Mouse (Mus musculus) neural tube, embryonic 13.5 days (tissue): ENCODE results near the gene Ccn6. TPM values are rescaled to one million over a fixed set of nuclear protein-coding genes. Genes with fewer than 3 reads are reported as not detected.

Experiments
- ATAC-seq: fragments of 200-750 bp; cut with Nextera tagmentation; 2 replicates; pipeline ENCODE4 v1.8.0; 2017; ENCODE audit warnings: low read depth, mild to moderate bottlenecking, moderate TSS enrichment, moderate library complexity
- H3K27ac ChIP-seq: fragments of 300-500 bp; sonication (generic); replicated peaks from 2 replicates; pipeline ENCODE4 v1.5.1; 2015; ENCODE audit warnings: moderate library complexity, mild to moderate bottlenecking, inconsistent platforms
- H3K27me3 ChIP-seq: fragments of 300-500 bp; sonication (generic); 2 replicates; pipeline ENCODE4 v1.6.1; 2015; ENCODE audit warnings: mild to moderate bottlenecking, inconsistent platforms
- H3K36me3 ChIP-seq: fragments of 300-500 bp; sonication (generic); 2 replicates; pipeline ENCODE4 v1.6.1; 2015; ENCODE audit warnings: mild to moderate bottlenecking, inconsistent platforms
- H3K4me1 ChIP-seq: fragments of 300-500 bp; sonication (generic); replicated peaks from 2 replicates; pipeline ENCODE4 v1.6.1; 2015; ENCODE audit warnings: inconsistent platforms
- H3K4me2 ChIP-seq: fragments of 300-500 bp; sonication (generic); 2 replicates; pipeline ENCODE4 v1.6.1; 2015; ENCODE audit warnings: inconsistent platforms, mild to moderate bottlenecking, moderate library complexity
- H3K4me3 ChIP-seq: fragments of 300-500 bp; sonication (generic); 2 replicates; pipeline ENCODE4 v1.5.1; 2015; ENCODE audit warnings: mild to moderate bottlenecking, inconsistent platforms
- H3K9ac ChIP-seq: fragments of 300-500 bp; sonication (generic); 2 replicates; pipeline ENCODE4 v1.6.1; 2015; ENCODE audit warnings: moderate library complexity, mild to moderate bottlenecking, inconsistent platforms
- H3K9me3 ChIP-seq: fragments of 300-500 bp; sonication (generic); 2 replicates; pipeline ENCODE4 v1.6.1; 2016; ENCODE audit warnings: inconsistent platforms
- WGBS: fragments of 180-500 bp; shearing (Covaris S2); methylation state at CpG from one replicate; pipeline ENCODE4 v1.1.7; 2015; 5-methylcytosine and 5-hydroxymethylcytosine counted together
- polyA plus RNA-seq: library from polyadenylated mRNA; unstranded; fragments of >200 nt; fragmentation: Nextera tagmentation; extraction: Ambion mirVana; gene quantifications from 2 replicates; pipeline ENCODE4 v1.2.1, GENCODE M21; 2015

The Ccn6 gene
- polyA plus RNA-seq, 1 experiment from 2014 or later: 0.81 TPM

- Histone ChIP-seq H3K36me3 (0 out of 2 replicates have a peak, but pooled peaks cover 3% of the 10 kb centered on the region), H3K4me1 (no peaks in the 10 kb centered on the region), H3K4me2 (no peak overlapping the region), H3K9me3 (no peaks in the 10 kb centered on the region), H3K9ac (no peak overlapping the region), H3K27ac (no peak overlapping the region), H3K27me3 (no peaks in the 10 kb centered on the region), H3K4me3 (no peak overlapping the region)
- 88% methylated on average over 5 of the region's 5 CpGs for WGBS
- ATAC-seq: no peak
Observed at GRCm38 (mm10) chr10:39156719-39157118, 6.9 kb downstream of the Ccn6 start.

GRCm38 (mm10) chr10:39142216-39142615 is 21.4 kb downstream of the Ccn6 start:
- no peak; the same call in 1 of the 2 replicates for ATAC-seq
- Histone ChIP-seq H3K9me3 (no peaks in the 10 kb centered on the region), H3K4me2 (no peak overlapping the region), H3K4me1 (peaks cover 5% of the 10 kb centered on the region), H3K4me3 (no peak overlapping the region), H3K36me3 (peaks cover 68% of the 10 kb centered on the region), H3K27me3 (no peaks in the 10 kb centered on the region), H3K9ac (no peak overlapping the region), H3K27ac (no peak overlapping the region)
- 60% methylated on average over 12 of the region's 12 CpGs for WGBS

- WGBS: 95% methylated on average over 2 of the region's 2 CpGs
- peaks cover 62% of the 10 kb centered on the region for H3K36me3 ChIP-seq
- no peak overlapping the region for H3K27ac ChIP-seq
- no peaks in the 10 kb centered on the region for H3K27me3 ChIP-seq
- no peak overlapping the region for H3K4me3 ChIP-seq
- H3K9ac ChIP-seq: no peak overlapping the region
- no peak for ATAC-seq
- no peak overlapping the region for H3K4me2 ChIP-seq
- H3K9me3 ChIP-seq: no peaks in the 10 kb centered on the region
- peaks cover 11% of the 10 kb centered on the region for H3K4me1 ChIP-seq
Observed at GRCm38 (mm10) chr10:39141401-39141800, 22.2 kb downstream of the Ccn6 start.

- Histone ChIP-seq H3K4me1 (peaks cover 11% of the 10 kb centered on the region), H3K4me3 (no peak overlapping the region), H3K36me3 (peaks cover 56% of the 10 kb centered on the region), H3K9ac (no peak overlapping the region), H3K4me2 (no peak overlapping the region), H3K27me3 (no peaks in the 10 kb centered on the region), H3K9me3 (no peaks in the 10 kb centered on the region), H3K27ac (no peak overlapping the region)
- ATAC-seq: no peak
- 30% methylated on average over 14 of the region's 14 CpGs for WGBS
Observed at GRCm38 (mm10) chr10:39140843-39141242, 22.8 kb downstream of the Ccn6 start.

GRCm38 (mm10) chr10:39138761-39139160 is 24.8 kb downstream of the Ccn6 start:
- 91% methylated on average over 6 of the region's 6 CpGs for WGBS

GRCm38 (mm10) chr10:39137766-39138165 is 25.8 kb downstream of the Ccn6 start:
- Histone ChIP-seq H3K27ac (no peak overlapping the region), H3K4me3 (no peak overlapping the region), H3K36me3 (peaks cover 34% of the 10 kb centered on the region), H3K27me3 (no peaks in the 10 kb centered on the region), H3K9ac (no peak overlapping the region), H3K4me2 (no peak overlapping the region), H3K4me1 (peaks cover 27% of the 10 kb centered on the region), H3K9me3 (no peaks in the 10 kb centered on the region)
- WGBS: 94% methylated on average over 3 of the region's 3 CpGs
- no peak for ATAC-seq

More at GRCm38 (mm10) chr10:39138761-39139160, 24.8 kb downstream of the Ccn6 start:
- Histone ChIP-seq H3K9ac (no peak overlapping the region), H3K4me2 (no peak overlapping the region), H3K4me3 (no peak overlapping the region), H3K4me1 (peaks cover 21% of the 10 kb centered on the region), H3K9me3 (no peaks in the 10 kb centered on the region), H3K36me3 (peaks cover 41% of the 10 kb centered on the region), H3K27ac (no peak overlapping the region), H3K27me3 (no peaks in the 10 kb centered on the region)
- ATAC-seq: no peak

DNA sequence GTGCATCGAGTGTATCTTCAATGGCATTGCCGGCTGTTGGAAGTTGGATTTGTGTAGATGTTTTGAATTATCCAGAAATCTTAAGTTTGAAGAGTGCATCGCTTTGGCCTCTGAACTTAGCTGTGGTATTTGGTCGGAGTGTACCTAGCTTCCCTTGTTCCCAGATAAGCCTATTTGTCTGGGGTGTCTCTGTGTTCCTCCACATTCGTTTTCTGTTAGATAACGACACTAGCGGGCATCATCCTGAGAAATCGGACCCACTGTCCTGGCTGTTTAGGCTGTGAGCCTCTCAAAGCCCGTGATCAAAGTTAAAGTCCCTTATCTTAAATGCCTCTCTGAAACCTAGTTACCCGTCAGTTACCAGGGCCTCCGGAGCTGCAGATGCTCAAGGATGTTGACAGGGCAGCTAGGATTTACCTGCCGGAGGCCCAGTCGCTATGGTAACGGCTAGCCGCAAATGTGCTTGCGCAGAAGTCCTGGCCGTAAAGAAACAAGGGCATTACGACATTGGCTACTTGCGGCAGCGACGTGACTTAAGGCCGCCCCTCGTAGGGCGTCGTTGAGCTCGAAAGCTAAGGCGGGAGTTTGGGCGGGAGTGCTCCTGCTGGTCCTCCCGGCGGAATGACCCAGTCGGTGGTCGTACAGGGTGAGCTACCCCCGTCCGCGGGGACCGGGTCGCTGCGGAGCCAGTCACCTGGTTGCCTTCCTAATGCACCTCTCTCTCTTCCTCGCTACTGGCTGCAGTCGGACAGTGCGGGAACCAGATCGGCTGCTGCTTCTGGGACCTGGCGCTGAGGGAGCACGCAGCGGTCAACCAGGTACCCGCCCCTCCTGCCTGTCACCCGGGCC is 29.9 kb downstream of the Ccn6 start, which contains the start of the genes Fam229b and Tube1:
Gene Fam229b, minus strand, starts transcription at position 453 of the 849 bp plus-strand sequence.
Gene Tube1, plus strand, starts transcription at position 515 of the 849 bp plus-strand sequence.
- whole genome bisulfite sequencing: 5% methylated on average over 47 of the region's 47 CpGs
- Histone ChIP-seq H3K27me3 (no peaks in the 10 kb centered on the region), H3K4me2 (peak within 1 kb of the TSS; percentile 93), H3K36me3 (peaks cover 14% of the 10 kb centered on the region), H3K27ac (peak within 1 kb of the TSS; percentile 85), H3K9ac (peak within 1 kb of the TSS; percentile 83), H3K4me3 (peak within 1 kb of the TSS; percentile 74), H3K9me3 (no peaks in the 10 kb centered on the region), H3K4me1 (peaks cover 22% of the 10 kb centered on the region)
- peak; percentile 92 for ATAC-seq

- H3K27ac ChIP-seq: no peak overlapping the region
- WGBS: 40% methylated on average over 4 of the region's 4 CpGs
- no peak overlapping the region for H3K4me2 ChIP-seq
- H3K9ac ChIP-seq: no peak overlapping the region
- ATAC-seq: no peak; the same call in 1 of the 2 replicates
- no peaks in the 10 kb centered on the region for H3K4me1 ChIP-seq
- H3K4me3 ChIP-seq: no peak overlapping the region
- H3K9me3 ChIP-seq: no peaks in the 10 kb centered on the region
- peaks cover 14% of the 10 kb centered on the region for H3K36me3 ChIP-seq
- no peaks in the 10 kb centered on the region for H3K27me3 ChIP-seq
Observed at GRCm38 (mm10) chr10:39121412-39121811, 42.2 kb downstream of the Ccn6 start.

DNA sequence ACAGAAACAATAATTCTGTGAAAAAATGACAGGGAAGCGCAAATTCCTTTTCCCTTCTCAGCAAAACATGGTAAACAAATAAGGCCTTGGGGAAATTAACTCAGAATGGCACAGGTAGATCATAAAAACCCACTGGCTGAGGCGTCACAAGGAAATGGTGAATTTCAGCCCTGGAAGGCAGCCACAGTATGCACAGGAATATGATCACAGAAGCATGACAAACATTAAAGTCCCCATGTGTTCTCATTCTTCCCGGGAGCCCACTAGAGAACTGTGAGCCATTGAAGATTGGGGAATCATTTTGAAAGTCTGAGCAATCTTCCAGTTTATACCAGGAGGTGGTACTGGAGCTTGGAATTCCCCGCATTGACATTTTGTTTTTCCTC is 54.1 kb downstream of the Ccn6 start:
- 42% methylated on average over 4 of the region's 4 CpGs for WGBS
- Histone ChIP-seq H3K36me3 (0 out of 2 replicates have a peak, but pooled peaks cover 6% of the 10 kb centered on the region), H3K9me3 (no peaks in the 10 kb centered on the region), H3K4me1 (peaks cover 16% of the 10 kb centered on the region), H3K27me3 (no peaks in the 10 kb centered on the region), H3K27ac (peak overlapping the region; percentile 80), H3K9ac (no peak overlapping the region), H3K4me2 (no peak overlapping the region), H3K4me3 (no peak overlapping the region)
- ATAC-seq: peak; percentile 66

DNA sequence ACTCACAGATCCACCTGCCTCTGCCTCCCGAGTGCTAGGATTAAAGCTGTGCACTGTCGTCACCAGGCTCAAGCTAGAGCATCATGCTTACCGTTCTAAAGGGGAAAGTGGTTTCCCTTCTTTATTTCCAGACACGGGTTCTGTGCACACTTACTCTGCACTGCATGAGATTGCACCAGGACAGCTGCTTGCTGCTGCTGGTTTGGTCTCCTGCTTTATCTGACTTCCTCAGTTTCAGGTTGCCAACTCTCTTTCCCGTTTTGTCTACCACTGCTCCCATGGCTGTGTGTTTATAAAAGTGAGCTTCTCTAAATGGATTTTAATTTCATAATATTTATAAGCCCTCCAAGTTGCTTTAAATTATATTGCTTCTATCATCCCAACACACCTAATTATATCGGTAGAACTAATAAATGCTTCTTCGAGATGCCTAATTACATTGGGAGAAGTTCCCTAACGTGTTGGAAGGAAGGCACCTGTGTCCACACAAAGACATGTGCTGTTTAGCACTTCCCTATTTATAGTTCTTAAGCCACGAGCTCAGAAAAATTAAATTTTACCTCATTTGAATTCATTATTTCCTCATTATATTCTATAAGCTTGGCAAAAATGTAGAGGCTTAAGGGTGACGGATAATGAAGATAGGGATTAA is 54.6 kb downstream of the Ccn6 start:
- no peak overlapping the region for H3K9ac ChIP-seq
- peak; percentile 47 for ATAC-seq
- no peaks in the 10 kb centered on the region for H3K27me3 ChIP-seq
- H3K27ac ChIP-seq: peak overlapping the region; percentile 80
- H3K9me3 ChIP-seq: no peaks in the 10 kb centered on the region
- WGBS: 67% methylated on average over 10 of the region's 10 CpGs
- no peak overlapping the region for H3K4me2 ChIP-seq
- H3K36me3 ChIP-seq: 0 out of 2 replicates have a peak, but pooled peaks cover 6% of the 10 kb centered on the region
- peaks cover 16% of the 10 kb centered on the region for H3K4me1 ChIP-seq
- no peak overlapping the region for H3K4me3 ChIP-seq

DNA sequence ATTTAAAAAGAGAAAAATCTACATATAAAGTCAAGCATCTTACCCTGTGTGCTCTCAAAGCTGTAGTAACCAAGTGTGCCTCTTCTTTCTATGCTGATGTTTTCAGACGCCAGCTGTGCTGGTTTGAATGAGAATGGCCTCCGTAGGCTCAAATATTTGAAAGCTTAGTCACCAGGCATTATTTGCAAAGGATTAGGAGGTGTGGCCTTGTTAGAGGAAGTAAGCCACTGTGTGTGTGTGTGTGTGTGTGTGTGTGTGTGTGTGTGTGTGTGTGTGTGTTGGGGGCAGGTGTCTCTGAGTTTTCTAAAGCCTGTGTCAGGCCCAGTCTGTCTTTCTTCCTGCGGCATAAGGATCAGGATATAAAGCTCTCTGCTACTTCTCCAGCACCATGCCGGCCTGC is 56.7 kb downstream of the Ccn6 start:
- Histone ChIP-seq H3K4me3 (no peak overlapping the region), H3K36me3 (0 out of 2 replicates have a peak, but pooled peaks cover 6% of the 10 kb centered on the region), H3K9ac (no peak overlapping the region), H3K9me3 (no peaks in the 10 kb centered on the region), H3K4me2 (no peak overlapping the region), H3K27me3 (no peaks in the 10 kb centered on the region), H3K27ac (no peak overlapping the region), H3K4me1 (peaks cover 16% of the 10 kb centered on the region)
- 63% methylated on average over 4 of the region's 4 CpGs for WGBS
- no peak for ATAC-seq

DNA sequence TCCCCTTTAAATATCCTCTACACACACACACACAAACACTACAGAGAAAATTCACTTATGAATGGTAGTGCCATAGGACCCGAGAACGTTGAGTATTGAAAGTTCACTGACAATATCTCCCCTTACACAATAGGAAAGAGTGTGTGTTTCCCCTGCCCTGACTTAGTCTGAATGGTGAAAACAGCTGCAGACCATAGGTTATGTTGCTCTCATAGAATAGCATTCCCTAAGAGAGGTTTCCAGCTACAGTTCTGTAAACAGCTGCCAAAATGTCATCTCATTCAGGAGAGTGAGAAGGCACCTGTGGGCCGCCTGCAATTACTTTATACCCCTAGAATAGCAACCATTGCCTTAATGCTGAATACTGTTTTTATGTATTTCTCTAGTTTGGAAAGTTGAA is 57.2 kb downstream of the Ccn6 start:
- no peak overlapping the region for H3K4me2 ChIP-seq
- 67% methylated on average over 3 of the region's 3 CpGs for whole genome bisulfite sequencing
- H3K36me3 ChIP-seq: 0 out of 2 replicates have a peak, but pooled peaks cover 3% of the 10 kb centered on the region
- no peak for ATAC-seq
- H3K27ac ChIP-seq: no peak overlapping the region
- H3K27me3 ChIP-seq: no peaks in the 10 kb centered on the region
- H3K4me3 ChIP-seq: no peak overlapping the region
- peaks cover 16% of the 10 kb centered on the region for H3K4me1 ChIP-seq
- H3K9me3 ChIP-seq: no peaks in the 10 kb centered on the region; the same call in 1 of the 2 replicates
- no peak overlapping the region for H3K9ac ChIP-seq
